Mouse (Mus musculus) liver, embryonic 11.5 days (tissue): Measurements from ENCODE around the gene Tor3a. TPM values are rescaled to one million over a fixed set of nuclear protein-coding genes. Genes with fewer than 3 reads are reported as not detected.
"Not testable (repeated sequence)": the region's sequence is repeated elsewhere in the genome, so short reads cannot be mapped to it uniquely, and the experiment has no call there.

Experiments used
- ATAC-seq: fragments of 200-750 bp; cut with Nextera tagmentation; replicated peaks from 2 replicates; pipeline ENCODE4 v1.8.0; 2017; ENCODE audit warnings: moderate number of reproducible peaks, mild to moderate bottlenecking, moderate TSS enrichment, moderate library complexity; ENCODE audit not compliant: low FRiP score
- DNase-seq: peaks from one replicate; pipeline ENCODE4 v3.0.0-alpha.2; 2017; ENCODE audit warnings: low spot score
- H3K27ac ChIP-seq: fragments of 300-500 bp; sonication (generic); 2 replicates; pipeline ENCODE4 v1.5.1; 2014; ENCODE audit warnings: mild to moderate bottlenecking, low read depth, low read length, control low read depth
- H3K27me3 ChIP-seq: fragments of 300-500 bp; sonication (generic); replicated peaks from 2 replicates; pipeline ENCODE4 v1.6.1; 2014; ENCODE audit warnings: low read length, mixed read lengths; ENCODE audit not compliant: control insufficient read depth, insufficient read depth
- H3K36me3 ChIP-seq: fragments of 300-500 bp; sonication (generic); 2 replicates; pipeline ENCODE4 v1.6.1; 2014; ENCODE audit warnings: mild to moderate bottlenecking, low read length, moderate library complexity, mixed read lengths; ENCODE audit not compliant: control insufficient read depth, insufficient read depth
- H3K4me1 ChIP-seq: fragments of 300-500 bp; sonication (generic); replicated peaks from 2 replicates; pipeline ENCODE4 v1.6.1; 2014; ENCODE audit warnings: low read length, mixed read lengths; ENCODE audit not compliant: control insufficient read depth, insufficient read depth
- H3K4me2 ChIP-seq: fragments of 300-500 bp; sonication (generic); 2 replicates; pipeline ENCODE4 v1.6.1; 2014; ENCODE audit warnings: mild to moderate bottlenecking, control low read depth, moderate library complexity
- H3K4me3 ChIP-seq: fragments of 300-500 bp; sonication (generic); 2 replicates; pipeline ENCODE4 v1.5.1; 2014; ENCODE audit warnings: low read depth, low read length, control low read depth
- H3K9ac ChIP-seq: fragments of 300-500 bp; sonication (generic); 2 replicates; pipeline ENCODE4 v1.6.1; 2014; ENCODE audit warnings: low read depth, low read length, control low read depth
- H3K9me3 ChIP-seq: fragments of 300-500 bp; sonication (generic); 2 replicates; pipeline ENCODE4 v1.6.1; 2016; ENCODE audit warnings: low read length, inconsistent platforms, mixed read lengths; ENCODE audit not compliant: control insufficient read depth
- WGBS: fragments of 180-500 bp; shearing (Covaris S2); extraction: QIAGEN DNeasy Blood & Tissue Kit; methylation state at CpG from one replicate; pipeline ENCODE4 v1.1.7; 2014; 5-methylcytosine and 5-hydroxymethylcytosine counted together
- polyA plus RNA-seq: library from polyadenylated mRNA; unstranded; fragments of >200 nt; fragmentation: Nextera tagmentation; extraction: Ambion mirVana; gene quantifications from 2 replicates; pipeline ENCODE4 v1.2.1, GENCODE M21; 2014

The Tor3a gene
- polyA plus RNA-seq, 1 experiment from 2014 or later: 4.0 TPM

DNA sequence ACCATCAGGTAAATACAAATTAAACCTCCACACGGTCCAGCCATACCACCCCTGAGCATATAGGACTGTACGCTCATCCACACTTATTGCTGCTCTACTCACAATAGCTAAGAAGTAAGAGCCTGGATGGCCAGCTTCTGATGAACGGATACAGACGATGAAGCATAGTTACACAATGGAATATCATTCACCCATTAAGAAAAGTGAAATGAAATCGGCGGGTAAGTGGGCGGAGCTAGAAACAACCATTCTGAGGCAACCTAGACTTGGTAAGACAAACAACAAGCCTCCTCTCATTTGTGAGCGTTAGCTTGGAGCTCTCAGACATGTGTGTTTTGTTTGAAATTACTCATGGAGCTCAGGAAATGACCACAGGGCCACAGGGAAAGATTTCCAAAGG lies 8.4 kb downstream of the Tor3a start:
- 82% methylated on average over 8 of the region's 8 CpGs for WGBS
- Histone ChIP-seq H3K9ac (no peak overlapping the region), H3K27me3 (no peaks in the 10 kb centered on the region), H3K4me3 (no peak overlapping the region), H3K9me3 (no peaks in the 10 kb centered on the region), H3K4me2 (no peak overlapping the region), H3K4me1 (no peaks in the 10 kb centered on the region), H3K27ac (no peak overlapping the region), H3K36me3 (no peaks in the 10 kb centered on the region)
- no peak for DNase-seq
- ATAC-seq: no peak

- H3K4me3 ChIP-seq, H3K9ac ChIP-seq, H3K27me3 ChIP-seq, H3K4me1 ChIP-seq, ATAC-seq, H3K36me3 ChIP-seq, H3K27ac ChIP-seq, DNase-seq, H3K9me3 ChIP-seq: not testable (repeated sequence)
- WGBS: 69% methylated on average over 19 of the region's 21 CpGs
- 0 out of 2 replicates have a peak overlapping the region, but pooled peaks have one; percentile 17 for H3K4me2 ChIP-seq
Measured at GRCm38 (mm10) chr1:156660660-156661236, 13.4 kb downstream of the Tor3a start.

DNA sequence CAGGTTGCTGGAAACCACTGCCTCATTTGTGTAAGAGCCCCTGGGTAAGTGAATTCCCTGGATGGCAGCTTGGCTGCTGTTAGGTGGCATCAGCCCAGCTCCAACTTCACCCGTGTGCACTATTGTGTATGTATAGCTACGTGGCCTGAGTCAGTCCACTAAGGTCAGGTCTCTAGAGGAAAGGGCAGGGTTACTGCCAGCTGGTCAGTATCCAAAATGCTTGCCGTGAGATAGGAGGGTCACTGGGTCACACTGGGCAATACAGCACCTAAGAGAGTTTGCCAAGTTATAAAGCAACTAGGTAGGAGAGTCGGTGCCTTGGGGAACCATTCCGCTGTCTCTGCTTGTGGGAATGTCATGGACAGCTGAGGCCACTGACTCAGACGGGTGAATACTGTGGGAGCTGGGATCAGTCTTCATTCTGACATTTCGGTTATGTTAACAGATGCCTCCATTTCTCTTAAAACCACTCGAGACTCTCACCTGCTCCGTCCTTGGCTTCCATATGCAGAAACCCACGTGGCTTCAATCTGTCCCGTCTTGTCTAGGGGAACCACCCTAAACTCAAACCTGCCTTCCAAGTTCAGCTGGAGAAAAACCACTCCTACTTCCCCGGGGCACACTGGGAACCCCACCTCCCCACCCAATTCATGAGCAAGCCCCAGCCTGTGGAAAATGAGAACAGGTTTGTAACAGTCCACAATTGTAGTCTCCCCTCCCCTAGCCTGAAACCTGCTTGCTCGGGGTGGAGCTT lies 14.1 kb downstream of the Tor3a start:
- ATAC-seq: no peak

DNA sequence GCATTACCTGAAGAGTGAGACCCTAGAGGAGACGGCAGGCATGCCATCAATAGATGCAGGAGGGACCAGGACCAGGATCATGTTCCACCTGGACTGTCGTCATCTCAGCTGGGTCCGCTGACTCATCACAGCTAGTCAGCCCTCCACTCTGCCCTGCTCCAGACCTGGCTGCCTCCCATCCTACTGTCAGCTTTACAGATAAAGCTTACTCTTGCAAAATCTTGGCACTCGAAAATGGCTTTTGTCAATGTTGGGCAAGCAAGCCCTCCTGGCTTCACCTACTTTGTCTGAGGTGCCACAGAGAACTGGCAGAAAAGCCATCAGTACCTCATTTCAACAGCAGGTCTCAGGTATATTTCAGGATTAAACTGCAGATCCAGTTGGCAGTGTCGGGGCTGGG lies 15.5 kb downstream of the Tor3a start:
- H3K4me3 ChIP-seq: no peak overlapping the region
- no peaks in the 10 kb centered on the region for H3K27me3 ChIP-seq
- DNase-seq (no peak), ATAC-seq (no peak)
- WGBS: 77% methylated on average over 5 of the region's 5 CpGs
- H3K27ac ChIP-seq: no peak overlapping the region
- no peaks in the 10 kb centered on the region for H3K9me3 ChIP-seq
- H3K36me3 ChIP-seq: no peaks in the 10 kb centered on the region
- no peak overlapping the region for H3K4me2 ChIP-seq
- H3K4me1 ChIP-seq: no peaks in the 10 kb centered on the region; the same call in 1 of the 2 replicates
- no peak overlapping the region for H3K9ac ChIP-seq

More for the DNA sequence above, 14.1 kb downstream of the Tor3a start:
- Histone ChIP-seq H3K36me3 (no peaks in the 10 kb centered on the region), H3K4me2 (no peak overlapping the region), H3K27me3 (no peaks in the 10 kb centered on the region), H3K9me3 (no peaks in the 10 kb centered on the region), H3K4me1 (no peaks in the 10 kb centered on the region; the same call in 1 of the 2 replicates), H3K9ac (no peak overlapping the region), H3K27ac (no peak overlapping the region), H3K4me3 (no peak overlapping the region)
- DNase-seq: no peak
- WGBS: 75% methylated on average over 13 of the region's 13 CpGs

GRCm38 (mm10) chr1:156657523-156657922 lies 16.6 kb downstream of the Tor3a start:
- ATAC-seq (peak; percentile 49), DNase-seq (no peak)
- H3K9ac ChIP-seq: no peak overlapping the region
- H3K4me1 ChIP-seq: no peaks in the 10 kb centered on the region; the same call in 1 of the 2 replicates
- H3K9me3 ChIP-seq: no peaks in the 10 kb centered on the region
- H3K4me2 ChIP-seq: no peak overlapping the region
- no peaks in the 10 kb centered on the region for H3K36me3 ChIP-seq
- H3K27ac ChIP-seq: no peak overlapping the region
- H3K27me3 ChIP-seq: no peaks in the 10 kb centered on the region
- no peak overlapping the region for H3K4me3 ChIP-seq
- 83% methylated on average over 4 of the region's 4 CpGs for WGBS

GRCm38 (mm10) chr1:156654735-156655530 lies 19.2 kb downstream of the Tor3a start:
- H3K4me3 ChIP-seq: no peak overlapping the region
- no peak for DNase-seq
- H3K4me1 ChIP-seq: no peaks in the 10 kb centered on the region; the same call in 1 of the 2 replicates
- no peaks in the 10 kb centered on the region for H3K9me3 ChIP-seq
- ATAC-seq: no peak
- no peaks in the 10 kb centered on the region for H3K27me3 ChIP-seq
- no peak overlapping the region for H3K9ac ChIP-seq
- no peak overlapping the region for H3K27ac ChIP-seq
- no peak overlapping the region for H3K4me2 ChIP-seq
- no peaks in the 10 kb centered on the region for H3K36me3 ChIP-seq
- WGBS: 81% methylated on average over 13 of the region's 13 CpGs

DNA sequence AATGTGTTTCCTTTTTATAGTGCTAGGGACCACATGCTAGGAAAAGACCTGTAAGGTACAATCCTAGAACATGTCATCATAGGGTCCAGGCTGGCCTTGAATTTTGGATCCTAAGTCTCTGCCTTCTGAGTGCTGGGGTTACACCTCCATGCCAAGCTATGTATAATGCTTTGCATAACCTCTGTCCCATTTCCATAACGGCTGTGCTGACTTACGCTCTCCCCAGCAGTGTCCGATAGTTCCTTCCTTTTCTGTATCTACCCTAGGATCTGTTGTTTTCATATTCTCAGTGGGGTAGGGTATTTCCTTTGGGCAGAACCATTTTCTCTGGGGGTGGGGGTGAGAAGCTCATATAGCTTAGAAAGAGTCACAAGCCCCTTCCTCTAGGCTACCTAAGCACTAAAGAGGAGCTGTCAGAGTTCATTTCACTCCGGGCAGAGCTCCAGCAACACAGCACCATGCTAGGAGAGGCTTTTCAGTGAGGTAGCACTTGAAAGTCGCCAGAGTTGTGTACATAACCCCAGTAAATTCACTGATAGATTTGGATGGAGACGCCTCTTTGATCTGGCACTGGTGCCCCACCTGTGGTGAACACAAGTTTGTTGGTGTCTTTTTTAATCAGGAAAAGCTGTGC lies 21.9 kb downstream of the Tor3a start:
- Histone ChIP-seq H3K4me3 (no peak overlapping the region), H3K4me1 (no peaks in the 10 kb centered on the region), H3K4me2 (no peak overlapping the region), H3K27ac (no peak overlapping the region), H3K9me3 (no peaks in the 10 kb centered on the region), H3K9ac (no peak overlapping the region), H3K36me3 (no peaks in the 10 kb centered on the region), H3K27me3 (no peaks in the 10 kb centered on the region)
- WGBS: 63% methylated on average over 6 of the region's 6 CpGs
- DNase-seq: no peak
- ATAC-seq: no peak

DNA sequence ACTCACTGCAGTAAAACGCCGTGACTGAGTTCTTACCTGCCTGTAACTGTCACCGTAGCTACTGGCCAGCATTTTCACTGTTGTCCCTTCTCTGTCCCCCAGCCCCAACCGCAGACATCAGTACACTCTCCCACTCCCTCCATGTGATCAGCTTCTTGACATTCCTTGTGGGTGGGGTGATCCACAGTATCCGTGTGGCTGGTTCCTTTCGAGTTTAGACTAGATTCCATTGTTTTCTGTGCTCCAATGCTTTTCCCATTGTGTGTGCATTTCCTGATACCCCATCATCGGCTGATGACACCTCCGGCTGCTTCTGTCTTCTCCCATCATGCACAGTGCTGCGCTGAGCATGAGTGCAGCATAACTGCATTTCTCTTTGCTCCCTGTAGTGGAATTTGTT lies 23.5 kb downstream of the Tor3a start:
- Histone ChIP-seq H3K4me3 (no peak overlapping the region), H3K27ac (no peak overlapping the region), H3K4me2 (no peak overlapping the region), H3K9me3 (no peaks in the 10 kb centered on the region), H3K36me3 (no peaks in the 10 kb centered on the region), H3K4me1 (no peaks in the 10 kb centered on the region), H3K9ac (no peak overlapping the region), H3K27me3 (no peaks in the 10 kb centered on the region)
- no peak for DNase-seq
- ATAC-seq: no peak
- 85% methylated on average over 9 of the region's 9 CpGs for WGBS
